Comparison of ENCODE assay signal across 10 mouse cellular contexts in genomic region chr8:127774642-127775041, GRCm38 (mm10).
DNase-seq lines count a peak whose midpoint lies in the region; ATAC-seq lines count a peak whose summit lies in the region.
"Had no signal": no experiment of that assay in that cellular context is flagged by ENCODE, and none has a peak within 500 bp of the region (broad histone marks: within the 10 kb centered on the region; RNA-seq: fewer than 3 reads in every experiment).

No protein-coding gene starts in this region.

- intact Hi-C loops in left cerebral cortex, postnatal 4 days (cut with DNase I): loop anchor here (10.0 kb wide), 1 partner anchor 580 kb away; the partner anchor contains the start of gene Nrp1

- DNase-seq in cerebellum, adult 9-10 months: peak; percentile 1
- DNase-seq in retina, postnatal 1 day: peak; percentile 41
- DNase-seq in retina, embryonic 14.5 days (ENCODE audit: low spot score): no peak
- peak; percentile 15 for DNase-seq in left cerebral cortex, postnatal 4 days
- DNase-seq in yolk sac, embryonic 10.5 days (ENCODE audit: low spot score): no peak
- DNase-seq in thymus, postnatal 14 days: no peak
- DNase-seq: thymus, postnatal 25 days had no signal

- ATAC-seq in cerebellum, adult (ENCODE audit: insufficient number of reproducible peaks, low FRiP score, low TSS enrichment): no peak
- ATAC-seq in activated CD4-positive, CD25-positive, alpha-beta regulatory T cell, adult 4 months: no peak
- ATAC-seq: Patski had no signal

Comparison
In these comparisons a context has a peak if more than half of its experiments do, and no peak if none do; other contexts are left out.
1. DNase-seq: peak in cerebellum, adult 9-10 months (single experiment), retina, postnatal 1 day (single experiment) and left cerebral cortex, postnatal 4 days (single experiment); none in retina, embryonic 14.5 days (single experiment), yolk sac, embryonic 10.5 days (single experiment) and thymus, postnatal 14 days (single experiment).